Mouse (Mus musculus) mature B cell (primary cell): ENCODE data around the gene Art1.

Experiments used
- in situ Hi-C: fragments of 300-500 bp; cut with MboI; formaldehyde crosslinking; loops from 2 replicates; pipeline ENCODE4 v1.14.3; 2019

The Art1 gene

GRCm38 (mm10) chr7:102108206-102108605 lies 6.7 kb downstream of the Art1 start:
- in situ Hi-C loops: no loop called here

- in situ Hi-C loops: no loop called here
Measured at GRCm38 (mm10) chr7:102109171-102109570, 7.6 kb downstream of the Art1 start, which contains the start of gene Art5. Gene Art5 (minus strand): TSS chr7:102109489.

GRCm38 (mm10) chr7:102109746-102110145 lies 8.2 kb downstream of the Art1 start:
- in situ Hi-C loops: no loop called here

- in situ Hi-C loops: no loop called here
Measured at GRCm38 (mm10) chr7:102113151-102113729, 11.7 kb downstream of the Art1 start.

DNA sequence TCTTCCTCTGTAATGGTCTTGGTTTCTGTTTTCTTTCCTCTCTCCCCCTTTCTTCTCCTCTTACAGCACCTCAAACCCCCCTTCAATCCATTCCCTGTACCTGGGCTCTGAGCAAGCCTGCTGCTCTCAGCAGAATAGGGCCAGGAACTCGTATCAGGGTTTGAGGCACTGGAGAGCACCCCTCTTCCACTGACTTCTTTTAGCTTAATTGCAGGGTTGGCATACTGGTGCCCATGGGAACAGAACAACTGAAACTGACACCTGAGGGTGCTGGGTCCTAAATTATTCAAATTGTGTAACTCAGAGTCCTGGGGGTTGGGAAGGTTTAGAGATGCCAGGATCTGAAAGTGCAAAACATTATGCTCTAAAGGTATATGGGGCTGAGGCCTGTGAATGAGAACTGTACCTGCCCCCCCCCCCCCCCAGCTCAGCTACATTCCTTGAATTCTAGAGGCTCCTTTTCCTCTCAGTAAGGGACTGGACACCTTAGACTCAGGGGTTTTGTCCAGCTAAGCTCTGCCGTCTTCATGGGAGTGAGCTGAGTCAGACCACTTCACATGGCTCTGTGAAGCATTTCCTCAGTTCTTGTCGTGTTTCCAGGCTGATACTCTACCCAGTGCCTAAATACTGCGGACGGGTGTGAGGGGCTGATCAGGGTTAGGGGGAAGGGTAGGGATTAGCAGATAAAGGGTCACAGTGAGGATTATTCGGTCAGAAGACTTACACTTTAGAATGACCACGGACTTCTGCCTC lies 15.2 kb downstream of the Art1 start, which contains the start of gene Chrna10:
Chrna10 (minus strand) TSS at position 250 of the 753 bp plus-strand sequence.
- in situ Hi-C loops: no loop called here

DNA sequence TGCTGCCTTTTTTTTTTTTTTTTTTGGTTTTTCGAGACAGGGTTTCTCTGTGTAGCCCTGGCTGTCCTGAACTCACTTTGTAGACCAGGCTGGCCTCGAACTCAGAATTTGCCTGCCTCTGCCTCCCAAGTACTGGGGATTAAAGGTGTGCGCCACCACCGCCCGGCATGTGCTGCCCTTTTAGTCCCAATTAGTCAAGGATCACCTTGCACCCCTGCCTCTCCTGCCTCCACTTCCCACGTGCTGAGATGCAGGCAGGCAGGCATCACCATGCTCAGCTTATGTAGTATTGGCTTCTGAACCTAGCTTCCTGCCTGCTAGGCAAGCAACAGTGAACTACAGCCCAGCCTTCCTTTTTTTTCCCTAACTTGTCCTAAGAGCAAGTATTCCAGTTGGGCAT lies 15.8 kb downstream of the Art1 start:
- in situ Hi-C loops: no loop called here

DNA sequence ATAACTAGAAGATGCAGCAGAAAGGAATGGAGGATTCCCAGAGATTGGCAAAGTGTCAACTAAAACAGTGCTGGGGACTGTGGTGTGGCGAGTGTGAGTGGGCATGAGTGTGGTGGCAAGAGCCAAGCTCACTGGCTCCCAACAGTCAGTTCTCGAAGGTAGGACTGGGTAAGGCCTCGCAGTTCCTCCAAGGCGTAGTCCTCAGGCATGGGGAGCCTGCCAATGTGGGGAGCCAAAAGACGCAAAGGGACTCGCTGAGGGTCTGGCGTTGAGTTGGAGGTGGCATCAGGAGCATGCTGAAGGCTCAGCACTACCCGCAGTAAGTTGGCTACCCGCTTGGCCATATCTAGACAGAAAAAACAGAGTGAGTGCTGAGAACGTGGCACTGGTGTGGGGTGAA lies 18.8 kb downstream of the Art1 start:
- in situ Hi-C loops: no loop called here

GRCm38 (mm10) chr7:102132395-102132794 lies 30.9 kb downstream of the Art1 start:
- in situ Hi-C loops: no loop called here

DNA sequence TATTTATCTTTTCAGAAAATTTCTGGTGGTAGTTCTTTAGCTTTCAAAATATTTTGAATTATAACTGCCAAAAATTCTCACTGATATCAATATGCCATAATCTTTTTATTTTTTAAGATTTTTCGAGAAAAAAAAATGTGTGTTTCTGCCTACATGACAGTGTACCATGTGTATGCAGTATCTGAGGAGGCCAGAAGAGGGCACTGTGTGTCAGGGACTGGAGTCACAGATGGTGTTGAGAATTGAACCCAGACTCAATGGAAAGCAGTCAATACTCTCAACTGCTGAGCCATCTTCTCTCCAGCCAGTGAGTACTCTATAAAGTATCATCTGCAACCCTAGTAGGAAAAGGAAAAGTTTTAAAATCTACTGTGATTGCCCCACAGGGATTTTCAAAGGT lies 35.9 kb downstream of the Art1 start:
- in situ Hi-C loops: no loop called here

- in situ Hi-C loops: no loop called here
Measured at GRCm38 (mm10) chr7:102137898-102138297, 36.4 kb downstream of the Art1 start.

- in situ Hi-C loops: no loop called here
Measured at GRCm38 (mm10) chr7:102153691-102154090, 52.1 kb downstream of the Art1 start.
